Mouse (Mus musculus) cerebellum, adult 2 months (tissue): ENCODE measurements around the gene Iqsec2.

ENCODE experiments used
- CTCF ChIP-seq: fragments of 200-500 bp; IDR thresholded peaks from 2 replicates; pipeline ENCODE4 v1.5.1; 2011; ENCODE audit warnings: low read depth, mild to moderate bottlenecking, control low read depth, low read length, moderate library complexity, borderline replicate concordance; ENCODE audit not compliant: insufficient read depth
- POLR2A ChIP-seq: fragments of 200-500 bp; IDR thresholded peaks from 2 replicates; pipeline ENCODE4 v1.6.1; 2011; ENCODE audit warnings: low read length, control low read depth, borderline replicate concordance; ENCODE audit not compliant: insufficient read depth

GRCm38 (mm10) chrX:152244492-152245189 is 100.6 kb downstream of the Iqsec2 start:
- no peak for TF ChIP-seq CTCF
- TF ChIP-seq POLR2A: no peak
